Mouse (Mus musculus): ENCODE data around the gene Dapk3.
"Not testable (repeated sequence)": the region's sequence is repeated elsewhere in the genome, so short reads cannot be mapped to it uniquely, and the experiment has no call there.

Dapk3 gene

GRCm38 (mm10) chr10:81146296-81146695, 36.5 kb upstream of the Dapk3 start:
- no peak for DNase-seq

GRCm38 (mm10) chr10:81151261-81151660, 31.5 kb upstream of the Dapk3 start:
- no peak for DNase-seq

GRCm38 (mm10) chr10:81152609-81153008, 30.2 kb upstream of the Dapk3 start:
- DNase-seq, result no peak

- no peak for DNase-seq
These were observed 28.5 kb upstream of the Dapk3 start for GRCm38 (mm10) chr10:81154313-81154712.

- DNase-seq, result no peak
These were observed 28.1 kb upstream of the Dapk3 start for GRCm38 (mm10) chr10:81154736-81155135.

GRCm38 (mm10) chr10:81161602-81162317, 21.0 kb upstream of the Dapk3 start:
- DNase-seq, result no peak

GRCm38 (mm10) chr10:81162318-81162652, 20.5 kb upstream of the Dapk3 start:
- DNase-seq, result no peak

GRCm38 (mm10) chr10:81165118-81165517, 17.7 kb upstream of the Dapk3 start:
- DNase-seq, result peak; percentile 68

- peak; percentile 100 for DNase-seq
These were observed 15.4 kb upstream of the Dapk3 start, which contains the start of gene Pias4 for GRCm38 (mm10) chr10:81167200-81168086. Gene Pias4, minus strand, starts transcription at chr10:81167923.

- DNase-seq, result peak; percentile 60
These were observed 14.7 kb upstream of the Dapk3 start for GRCm38 (mm10) chr10:81168087-81168431.

- peak; percentile 77 for DNase-seq
These were observed 14.1 kb upstream of the Dapk3 start for GRCm38 (mm10) chr10:81168521-81169244.

GRCm38 (mm10) chr10:81169411-81169900, 13.3 kb upstream of the Dapk3 start:
- DNase-seq, result not testable (repeated sequence)

GRCm38 (mm10) chr10:81173132-81173531, 9.7 kb upstream of the Dapk3 start:
- DNase-seq, result peak; percentile 85

- DNase-seq, result peak; percentile 92
These were observed 8.0 kb upstream of the Dapk3 start for GRCm38 (mm10) chr10:81174617-81175344.

GRCm38 (mm10) chr10:81175345-81175701, 7.5 kb upstream of the Dapk3 start:
- DNase-seq, result not testable (repeated sequence)

GRCm38 (mm10) chr10:81175936-81176465, 6.8 kb upstream of the Dapk3 start:
- no peak for DNase-seq

- DNase-seq, result peak; percentile 100
These were observed 6.1 kb upstream of the Dapk3 start, which contains the start of gene Eef2 for GRCm38 (mm10) chr10:81176466-81177271. Gene Eef2, plus strand, starts transcription at chr10:81176631.

- peak; percentile 61 for DNase-seq
These were observed 5.3 kb upstream of the Dapk3 start for GRCm38 (mm10) chr10:81177491-81177925.

GRCm38 (mm10) chr10:81177958-81178712, 4.7 kb upstream of the Dapk3 start:
- DNase-seq, result no peak

- no peak for DNase-seq
These were observed 3.9 kb upstream of the Dapk3 start for GRCm38 (mm10) chr10:81178927-81179326.

All from cerebellum, adult 8-10 months (tissue).